Mouse (Mus musculus): ENCODE results near the gene Rnf39. TPM values are rescaled to one million over a fixed set of nuclear protein-coding genes. Genes with fewer than 3 reads are reported as not detected.
"Not testable (repeated sequence)": the region's sequence is repeated elsewhere in the genome, so short reads cannot be mapped to it uniquely, and the experiment has no call there.

Rnf39 gene
- total RNA-seq, 2 experiments from 2014 or later, result 0.22 to 0.43 TPM

DNA sequence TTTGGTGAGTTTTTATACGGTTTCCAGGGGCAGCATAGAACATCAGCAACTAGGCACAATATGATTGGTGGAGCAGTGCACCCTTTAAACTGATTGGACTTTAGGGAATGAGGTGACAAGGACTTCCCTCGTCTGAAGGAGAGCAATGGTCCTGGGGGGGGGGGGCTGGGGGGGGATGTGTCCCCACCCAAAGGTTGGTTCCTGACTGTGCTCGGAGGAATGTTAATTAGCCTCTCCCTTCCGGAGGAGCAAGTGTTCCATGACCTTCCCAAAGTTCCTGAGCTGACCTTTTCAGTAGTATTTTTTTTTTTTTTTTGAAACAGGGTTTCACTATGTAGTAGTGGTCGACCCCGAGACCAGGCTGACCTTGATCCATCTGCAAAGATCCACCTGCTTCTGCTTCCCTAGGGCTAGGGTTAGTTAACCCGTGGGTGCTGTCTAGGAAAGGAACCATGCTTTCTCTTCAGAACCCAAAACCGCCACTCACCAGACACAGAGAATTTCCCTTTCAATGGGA lies 30.6 kb downstream of the Rnf39 start:
- no peak for DNase-seq
- intact Hi-C loops (cut with DNase I), result no loop called here

DNA sequence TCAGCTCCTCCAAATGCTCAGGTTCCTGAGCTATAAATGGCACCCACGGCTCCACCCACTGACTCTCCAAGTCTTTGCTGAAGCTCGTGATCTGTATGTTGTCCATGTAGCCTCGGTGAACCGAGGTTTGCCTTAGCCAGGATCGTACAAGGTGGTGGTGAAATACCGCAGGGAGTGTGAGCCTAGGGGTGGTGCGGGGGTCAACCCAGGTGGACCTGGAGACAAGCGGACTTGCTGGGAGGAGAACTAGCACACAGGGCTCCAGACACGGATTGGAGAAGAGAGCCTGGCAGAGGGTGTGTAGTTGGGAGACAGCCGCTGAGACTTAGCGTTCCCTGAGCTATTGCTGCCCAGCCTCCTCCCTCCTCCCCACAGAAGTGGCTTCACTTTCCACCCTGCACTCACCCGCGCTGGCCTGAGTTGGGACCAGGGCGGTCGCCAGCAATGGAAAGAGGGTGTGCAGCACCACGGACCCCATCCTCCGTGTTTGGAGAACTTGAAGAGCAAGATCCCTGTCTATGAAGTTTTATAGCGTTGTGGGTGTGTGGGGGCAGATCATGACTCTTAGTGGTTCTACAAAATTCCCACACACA lies 38.6 kb downstream of the Rnf39 start, which contains the start of gene 2410137M14Rik:
Gene 2410137M14Rik (minus strand): TSS at position 17 of the 593 bp plus-strand sequence.
- intact Hi-C loops (cut with DNase I), result no loop called here
- DNase-seq, result peak; percentile 13 to 16

GRCm38 (mm10) chr17:36981845-36982244 lies 39.1 kb downstream of the Rnf39 start:
- no peak for DNase-seq
- intact Hi-C loops (cut with DNase I), result no loop called here

DNA sequence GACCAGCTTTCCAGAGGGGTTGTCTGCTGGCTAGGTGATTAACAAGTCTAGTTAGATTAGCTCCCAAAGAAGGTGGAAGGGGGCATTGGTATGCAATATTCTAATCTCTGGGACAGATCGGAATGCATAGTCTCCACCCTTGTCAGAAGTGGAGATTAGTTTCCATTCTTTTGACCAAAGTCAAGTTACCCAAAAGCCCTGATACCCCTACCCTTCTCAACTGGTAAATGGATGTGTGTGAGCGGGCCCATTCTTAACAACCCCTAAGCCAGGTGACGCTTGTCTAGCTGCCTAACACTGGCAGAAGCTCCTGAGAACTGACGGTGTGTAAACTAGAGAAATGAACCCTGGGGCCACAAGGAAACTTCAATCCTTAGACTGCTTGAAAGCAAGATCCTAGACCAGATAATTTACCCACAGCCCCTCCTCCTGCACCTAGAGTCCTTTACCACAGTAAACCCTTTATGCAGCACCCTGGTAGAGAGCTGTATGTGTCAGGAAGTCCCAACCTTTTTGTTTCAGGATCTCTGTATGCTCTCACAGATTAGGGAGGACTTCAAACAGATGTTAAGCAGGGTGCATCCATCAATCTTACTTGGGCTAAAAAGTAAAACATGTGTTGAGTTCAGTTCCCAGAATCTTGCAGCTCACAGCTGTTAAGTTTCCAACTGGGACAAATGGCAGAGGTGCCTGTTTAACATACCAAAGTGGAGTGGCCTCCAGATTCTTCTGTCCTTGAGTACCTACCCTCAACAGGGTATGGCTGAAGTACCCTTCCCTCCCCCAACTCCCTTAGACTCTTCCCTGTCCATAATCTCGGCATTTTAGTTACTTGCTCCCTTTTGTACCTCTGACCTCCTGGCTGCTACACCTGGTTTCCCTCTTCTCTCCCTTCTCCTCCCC lies 39.8 kb downstream of the Rnf39 start:
- DNase-seq, result no peak
- intact Hi-C loops (cut with DNase I), result no loop called here

- no peak for DNase-seq
- intact Hi-C loops (cut with DNase I), result no loop called here
Measured at GRCm38 (mm10) chr17:36988475-36988874, 45.8 kb downstream of the Rnf39 start.

DNA sequence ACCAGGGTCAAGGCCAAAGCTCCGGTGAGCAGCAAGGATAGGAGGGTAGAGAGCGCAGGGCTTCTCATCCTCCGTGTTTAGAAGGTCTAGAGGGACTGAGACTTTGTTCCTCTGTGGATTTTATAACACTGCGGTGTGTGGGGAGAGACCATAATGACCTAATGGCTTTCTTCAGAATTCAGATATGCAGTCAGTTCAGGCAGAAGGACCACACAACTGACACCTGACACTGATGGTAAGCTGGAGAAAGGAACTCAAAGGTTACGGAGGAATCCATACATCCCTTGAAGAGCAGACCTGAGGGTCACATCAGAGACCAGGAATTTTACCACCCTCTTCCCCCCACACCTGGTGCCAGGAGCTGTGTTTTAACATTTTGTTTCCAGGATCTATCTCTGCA lies 46.7 kb downstream of the Rnf39 start, which contains the start of gene H2-M5:
Gene H2-M5 (minus strand): TSS at position 101 of the 400 bp plus-strand sequence.
- intact Hi-C loops (cut with DNase I), result no loop called here
- no peak for DNase-seq

GRCm38 (mm10) chr17:36990630-36991029 lies 47.9 kb downstream of the Rnf39 start:
- intact Hi-C loops (cut with DNase I); DNase-seq: not testable (repeated sequence)

GRCm38 (mm10) chr17:36992336-36993104 lies 49.8 kb downstream of the Rnf39 start:
- intact Hi-C loops (cut with DNase I), result no loop called here
- DNase-seq, result no peak

DNA sequence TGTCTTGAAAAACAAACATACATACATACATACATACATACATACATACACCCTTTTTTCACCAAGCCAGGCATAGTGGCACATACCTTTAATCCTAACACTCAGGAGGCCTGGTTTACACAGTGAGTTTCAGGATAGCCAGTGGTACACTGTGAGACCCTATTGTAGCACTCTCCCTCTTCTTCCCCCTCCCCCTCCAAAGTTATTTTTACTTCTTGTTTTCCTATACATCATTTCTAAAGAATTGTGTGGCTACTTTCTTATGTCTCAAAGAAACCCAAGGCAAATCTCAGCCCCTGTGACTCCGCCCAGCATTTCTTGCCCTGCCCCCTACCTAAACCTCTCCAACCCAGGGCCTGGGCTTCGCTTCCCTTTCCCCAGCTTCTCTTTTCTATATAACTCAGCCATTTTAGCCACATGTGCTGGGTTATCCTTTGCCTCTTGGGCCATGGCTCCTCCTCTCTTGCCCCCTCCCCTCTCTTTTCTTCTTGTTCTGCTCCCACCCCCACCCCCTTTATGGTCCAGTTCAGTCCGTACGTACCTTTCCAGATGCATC lies 51.1 kb downstream of the Rnf39 start:
- intact Hi-C loops (cut with DNase I), result no loop called here
- DNase-seq, result no peak

- intact Hi-C loops (cut with DNase I), result no loop called here
- DNase-seq, result no peak
Measured at GRCm38 (mm10) chr17:36994528-36994927, 51.8 kb downstream of the Rnf39 start.

GRCm38 (mm10) chr17:36995448-36995847 lies 52.7 kb downstream of the Rnf39 start:
- intact Hi-C loops (cut with DNase I), result loop anchor here (5.0 kb wide), 1 partner anchor 48 kb away; no protein-coding TSS in a partner anchor
- DNase-seq, result no peak

DNA sequence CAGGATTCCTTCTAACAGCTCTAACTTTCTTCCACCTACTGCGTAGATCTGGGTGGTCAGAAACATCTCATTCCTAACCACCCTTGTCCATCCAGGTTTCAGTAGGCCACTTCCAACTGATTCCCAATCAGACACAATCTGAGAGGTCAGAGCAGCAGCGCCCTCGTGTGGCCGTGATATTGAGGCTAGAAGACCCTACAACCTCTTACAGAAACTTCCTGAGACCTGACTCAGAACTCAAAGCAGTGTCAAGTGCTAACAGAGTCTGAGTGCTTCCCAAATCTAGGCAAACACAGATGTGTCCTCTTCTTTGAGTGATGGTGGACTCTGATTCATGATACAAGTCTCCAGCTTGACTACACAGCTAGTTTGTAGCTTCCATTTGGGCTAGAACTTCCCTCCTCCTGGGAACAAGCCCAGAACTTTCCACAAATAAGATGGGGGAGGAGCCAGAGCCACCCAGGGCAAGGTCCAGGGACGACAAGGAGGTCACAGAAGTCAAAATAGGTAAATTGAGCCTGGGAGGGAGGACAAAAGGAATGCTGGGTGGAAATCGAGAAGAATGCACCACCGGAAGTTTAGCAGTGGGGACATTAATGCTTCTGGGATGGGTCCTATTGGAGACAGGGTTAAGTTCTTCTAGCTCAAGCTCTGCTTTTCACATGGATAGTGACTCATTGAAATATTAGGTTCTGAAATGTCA lies 54.5 kb downstream of the Rnf39 start:
- peak; percentile 77 to 84 for DNase-seq
- intact Hi-C loops (cut with DNase I), result loop anchor here (1.0 to 5.0 kb wide), 2 partner anchors 50 to 83 kb away; no protein-coding TSS in a partner anchor

Other genes with a start within 250 kb of the Rnf39 start
- gene H2-M10.5, start 170.0 kb upstream of the Rnf39 start, total RNA-seq (2021), result not detected
- gene H2-M10.6, start 130.7 kb upstream of the Rnf39 start, total RNA-seq (2021), result not detected
- 10 to 100 TPM; 23.1 to 24.2 TPM for gene Trim26, start 105.8 kb upstream of the Rnf39 start, total RNA-seq (2021)
- not detected for gene Trim15, start 75.7 kb upstream of the Rnf39 start, total RNA-seq (2021)
- under 1 TPM; 0.60 to 0.93 TPM for gene Trim10, start 73.3 kb upstream of the Rnf39 start, total RNA-seq (2021)
- gene Trim40, start 52.8 kb upstream of the Rnf39 start, total RNA-seq (2021), result not detected
- not detected for gene Trim31, start 44.8 kb upstream of the Rnf39 start, total RNA-seq (2021)
- gene Ppp1r11, start 8.8 kb downstream of the Rnf39 start, total RNA-seq (2021), result 10 to 100 TPM; 58.9 to 73.2 TPM
- gene Znrd1, start 15.6 kb downstream of the Rnf39 start, total RNA-seq (2021), result 10 to 100 TPM; 23.7 to 28.9 TPM
- 1 to 10 TPM; 7.7 to 8.4 TPM for gene Znrd1as, start 15.7 kb downstream of the Rnf39 start, total RNA-seq (2021)
- gene 2410137M14Rik, start 38.3 kb downstream of the Rnf39 start, total RNA-seq (2021), result not detected
- gene H2-M5, start 46.6 kb downstream of the Rnf39 start, total RNA-seq (2021), result under 1 TPM in 1 of 2 experiments, not detected in 1; 0.26 TPM
- gene Zfp57, start 58.2 kb downstream of the Rnf39 start, total RNA-seq (2021), result 1 to 10 TPM; 5.6 to 6.9 TPM
- not detected for gene Mog, start 80.5 kb downstream of the Rnf39 start, total RNA-seq (2021)
- 10 to 100 TPM; 14.0 to 17.2 TPM for gene Gabbr1, start 103.0 kb downstream of the Rnf39 start, total RNA-seq (2021)
- gene Olfr90, start 145.6 kb downstream of the Rnf39 start, total RNA-seq (2021), result not detected
- not detected for gene Olfr91, start 155.4 kb downstream of the Rnf39 start, total RNA-seq (2021)
- not detected for gene Olfr92, start 177.2 kb downstream of the Rnf39 start, total RNA-seq (2021)
- not detected for gene Olfr93, start 218.6 kb downstream of the Rnf39 start, total RNA-seq (2021)